Mouse (Mus musculus) small intestine, adult 2 months (tissue): Measurements from ENCODE around the gene Tmeff2. TPM values are rescaled to one million over a fixed set of nuclear protein-coding genes. Genes with fewer than 3 reads are reported as not detected.

Experiments
- H3K27ac ChIP-seq: fragments of 200-500 bp; 2 replicates; pipeline ENCODE4 v1.5.1; 2012; ENCODE audit warnings: low read depth, low read length, control low read depth, inconsistent platforms; ENCODE audit not compliant: insufficient read depth
- H3K27me3 ChIP-seq: fragments of 200-500 bp; 2 replicates; pipeline ENCODE4 v1.6.1; 2012; ENCODE audit warnings: mild to moderate bottlenecking, moderate library complexity, low read length, inconsistent platforms; ENCODE audit not compliant: control insufficient read depth, insufficient read depth
- H3K36me3 ChIP-seq: fragments of 200-500 bp; 2 replicates; pipeline ENCODE4 v1.6.1; 2012; ENCODE audit warnings: mild to moderate bottlenecking, low read length, control low read depth, inconsistent platforms; ENCODE audit not compliant: control insufficient read depth, insufficient read depth
- H3K4me1 ChIP-seq: fragments of 200-500 bp; 2 replicates; pipeline ENCODE4 v1.6.1; 2012; ENCODE audit warnings: low read length, inconsistent platforms, mixed read lengths; ENCODE audit not compliant: control insufficient read depth, insufficient read depth, insufficient read length
- H3K4me3 ChIP-seq: fragments of 200-500 bp; 2 replicates; pipeline ENCODE4 v1.5.1; 2012; ENCODE audit warnings: low read depth, mild to moderate bottlenecking, control low read depth, inconsistent platforms, low read length, moderate library complexity
- CTCF ChIP-seq: fragments of 200-500 bp; IDR thresholded peaks from 2 replicates; pipeline ENCODE4 v1.5.1; 2012; ENCODE audit warnings: low read depth, mild to moderate bottlenecking, control low read depth, inconsistent platforms, low read length, moderate library complexity, mixed read lengths; ENCODE audit not compliant: insufficient replicate concordance, insufficient read length; ENCODE audit errors: extremely low read depth
- POLR2A ChIP-seq: fragments of 200-500 bp; IDR thresholded peaks from 2 replicates; pipeline ENCODE4 v1.6.1; 2012; ENCODE audit warnings: low read depth, mild to moderate bottlenecking, control low read depth, inconsistent platforms, low read length, moderate library complexity
- WGBS: fragments of 180-500 bp; shearing (Covaris S2); methylation state at CpG from one replicate; pipeline ENCODE4 v1.1.7; 2018; 5-methylcytosine and 5-hydroxymethylcytosine counted together
- polyA plus RNA-seq: library from polyadenylated mRNA; depleted of rRNA; stranded (reverse); fragments of >200 nt; gene quantifications from 2 replicates; pipeline ENCODE4 v1.2.3, GENCODE M21; 2012

Tmeff2 gene
- polyA plus RNA-seq, 1 experiment, result 0.22 TPM

DNA sequence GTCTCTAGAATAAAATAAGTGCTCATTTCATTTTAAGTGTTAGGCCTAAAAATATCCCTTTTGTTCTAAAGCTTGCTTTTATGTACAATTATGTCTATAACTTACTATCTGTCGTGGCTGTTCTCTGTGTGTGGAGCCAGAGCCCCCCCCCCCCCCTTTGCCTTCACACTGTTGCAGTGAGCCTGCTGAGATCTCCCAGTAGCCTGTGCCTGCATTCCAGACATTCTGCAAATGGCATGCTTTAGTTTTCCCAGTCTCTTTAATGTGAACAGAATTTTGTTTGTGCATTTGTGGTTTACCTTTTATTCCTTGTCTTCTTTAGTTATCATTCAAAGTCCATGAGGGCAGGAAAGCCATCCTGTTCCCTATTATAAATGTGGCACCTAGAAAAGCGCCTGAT lies 251.6 kb downstream of the Tmeff2 start:
- no peaks in the 10 kb centered on the region for H3K36me3 ChIP-seq
- TF ChIP-seq POLR2A, result no peak
- TF ChIP-seq CTCF, result no peak
- no peaks in the 10 kb centered on the region for H3K4me1 ChIP-seq
- no peak overlapping the region for H3K4me3 ChIP-seq
- no peaks in the 10 kb centered on the region for H3K27me3 ChIP-seq
- WGBS, result 51% methylated on average over 2 of the region's 2 CpGs
- H3K27ac ChIP-seq, result no peak overlapping the region

DNA sequence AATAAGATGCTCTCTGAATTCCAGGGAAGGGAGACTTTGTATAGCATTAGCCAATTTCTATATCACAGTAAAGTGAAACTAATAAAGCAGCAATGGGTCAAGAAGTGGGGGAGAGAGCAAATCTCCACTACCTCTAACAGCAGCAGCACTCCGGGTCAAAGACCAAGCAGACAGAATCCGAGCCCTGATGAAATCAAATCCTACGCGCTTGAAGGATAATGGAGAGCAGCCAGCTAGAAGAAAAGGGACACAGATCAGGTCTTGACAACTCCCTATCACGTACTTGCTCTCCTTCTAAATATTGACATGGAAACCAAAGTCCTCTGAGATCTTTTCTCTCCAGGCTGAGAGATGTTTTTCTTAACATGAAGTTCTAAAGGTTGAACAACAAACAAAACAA lies 252.4 kb downstream of the Tmeff2 start:
- H3K4me1 ChIP-seq, result no peaks in the 10 kb centered on the region
- TF ChIP-seq CTCF (no peak), POLR2A (no peak)
- H3K27ac ChIP-seq, result no peak overlapping the region
- H3K36me3 ChIP-seq, result no peaks in the 10 kb centered on the region
- 37% methylated on average over 5 of the region's 5 CpGs for WGBS
- H3K27me3 ChIP-seq, result no peaks in the 10 kb centered on the region
- H3K4me3 ChIP-seq, result no peak overlapping the region

DNA sequence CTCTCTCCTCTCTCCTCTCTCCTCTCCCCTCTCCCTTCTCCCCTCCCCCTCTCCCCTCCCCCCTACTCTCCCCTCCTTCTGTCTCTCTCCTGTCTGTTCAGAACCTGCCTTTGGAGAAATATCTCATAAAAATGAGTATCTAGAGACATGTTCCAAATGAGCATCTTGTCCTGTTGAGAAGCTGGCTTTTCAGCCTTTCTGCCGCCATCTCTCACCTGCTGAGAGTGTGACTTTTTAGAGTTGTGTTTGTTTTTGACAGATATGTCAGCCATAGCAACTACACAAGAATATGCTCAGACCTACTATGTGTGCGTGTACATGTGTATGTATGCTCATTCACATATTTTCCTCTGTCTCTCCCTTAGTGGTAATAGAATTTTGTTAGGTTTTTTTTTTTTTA lies 283.8 kb downstream of the Tmeff2 start:
- 79% methylated on average over 2 of the region's 2 CpGs for WGBS
- no peak overlapping the region for H3K4me3 ChIP-seq
- no peaks in the 10 kb centered on the region for H3K36me3 ChIP-seq
- H3K27ac ChIP-seq, result no peak overlapping the region
- H3K4me1 ChIP-seq, result no peaks in the 10 kb centered on the region
- TF ChIP-seq CTCF (no peak), POLR2A (no peak)
- no peaks in the 10 kb centered on the region for H3K27me3 ChIP-seq

DNA sequence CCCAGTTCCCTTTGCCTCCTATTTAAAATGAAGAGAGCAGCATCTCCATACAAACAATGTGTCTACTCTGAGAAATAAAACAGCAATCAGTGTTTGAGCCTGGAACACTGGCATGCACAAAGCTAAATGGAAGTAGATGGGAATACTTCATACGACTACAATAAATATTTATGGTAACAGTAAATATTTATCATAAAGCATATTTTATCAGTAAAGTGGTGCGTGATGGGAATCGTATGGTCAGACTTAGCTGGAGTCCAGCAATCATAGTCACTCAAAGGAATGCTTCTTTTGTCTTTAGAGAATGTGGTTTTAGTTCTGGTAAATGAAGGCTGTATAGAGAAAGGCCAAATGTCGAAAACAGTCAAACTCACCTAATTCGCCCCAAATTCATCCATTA lies 288.6 kb downstream of the Tmeff2 start:
- no peak overlapping the region for H3K4me3 ChIP-seq
- H3K4me1 ChIP-seq, result no peaks in the 10 kb centered on the region
- 84% methylated on average over 5 of the region's 5 CpGs for WGBS
- no peaks in the 10 kb centered on the region for H3K36me3 ChIP-seq
- TF ChIP-seq CTCF (no peak), POLR2A (no peak)
- H3K27me3 ChIP-seq, result no peaks in the 10 kb centered on the region
- no peak overlapping the region for H3K27ac ChIP-seq

DNA sequence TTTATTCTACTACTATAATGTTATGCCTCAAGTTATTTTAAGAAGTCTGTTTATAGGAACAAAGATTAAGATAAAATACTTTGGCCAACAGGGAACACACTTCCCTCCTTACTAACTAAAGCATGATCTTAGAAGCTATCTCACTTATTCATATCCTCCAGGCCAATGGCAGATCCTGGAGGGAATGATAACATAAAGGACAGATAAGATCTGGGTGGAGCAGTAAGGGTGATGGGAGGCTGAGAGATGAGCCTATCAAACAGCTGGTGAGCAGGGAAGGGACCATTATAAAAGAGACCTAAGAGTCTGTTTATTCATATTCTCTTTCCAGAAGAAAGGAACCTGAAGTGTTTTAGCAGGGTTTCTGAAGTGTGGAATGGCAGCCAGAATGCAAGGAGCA lies 290.8 kb downstream of the Tmeff2 start:
- no peaks in the 10 kb centered on the region for H3K4me1 ChIP-seq
- TF ChIP-seq CTCF (no peak), POLR2A (no peak)
- H3K36me3 ChIP-seq, result no peaks in the 10 kb centered on the region
- no peak overlapping the region for H3K27ac ChIP-seq
- H3K4me3 ChIP-seq, result no peak overlapping the region
- H3K27me3 ChIP-seq, result no peaks in the 10 kb centered on the region

DNA sequence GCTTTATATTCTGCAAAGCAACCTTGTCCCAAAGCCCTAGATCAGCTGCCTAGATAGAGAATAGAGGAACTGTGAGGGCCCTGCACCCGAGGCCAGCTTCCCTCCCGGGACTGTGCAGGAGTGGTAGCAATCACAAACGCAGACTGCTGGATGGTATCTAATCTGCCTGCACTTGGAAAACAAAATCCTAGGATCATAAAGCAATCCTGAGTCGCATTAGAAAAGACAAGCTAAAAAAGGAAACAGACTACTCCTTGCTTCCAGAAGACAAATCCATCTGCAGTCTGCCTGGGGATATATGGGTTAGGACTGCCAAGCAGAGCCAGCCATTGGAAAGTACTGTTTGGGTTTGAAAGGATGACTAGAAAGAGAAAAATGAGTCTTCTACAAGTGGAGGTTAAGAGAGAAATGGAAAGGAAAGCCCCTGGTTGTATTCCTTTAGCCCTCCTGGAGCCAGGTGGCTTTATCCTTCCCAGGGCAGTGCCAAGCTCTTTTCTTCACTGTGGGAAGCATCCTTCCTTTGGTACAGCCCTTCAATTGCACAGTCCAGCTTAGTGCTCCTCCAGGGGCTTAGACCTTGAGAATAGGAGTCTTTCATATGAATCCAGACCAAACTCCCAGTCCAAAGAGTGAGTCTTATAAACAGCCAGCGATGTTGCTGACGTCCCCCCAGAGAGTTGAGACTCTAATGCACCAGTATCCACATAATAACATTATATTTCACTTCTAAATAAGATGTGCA lies 291.6 kb downstream of the Tmeff2 start:
- no peak overlapping the region for H3K27ac ChIP-seq
- 34% methylated on average over 6 of the region's 6 CpGs for WGBS
- no peaks in the 10 kb centered on the region for H3K36me3 ChIP-seq
- no peaks in the 10 kb centered on the region for H3K27me3 ChIP-seq
- no peaks in the 10 kb centered on the region for H3K4me1 ChIP-seq
- TF ChIP-seq CTCF, result no peak
- TF ChIP-seq POLR2A, result no peak
- no peak overlapping the region for H3K4me3 ChIP-seq

DNA sequence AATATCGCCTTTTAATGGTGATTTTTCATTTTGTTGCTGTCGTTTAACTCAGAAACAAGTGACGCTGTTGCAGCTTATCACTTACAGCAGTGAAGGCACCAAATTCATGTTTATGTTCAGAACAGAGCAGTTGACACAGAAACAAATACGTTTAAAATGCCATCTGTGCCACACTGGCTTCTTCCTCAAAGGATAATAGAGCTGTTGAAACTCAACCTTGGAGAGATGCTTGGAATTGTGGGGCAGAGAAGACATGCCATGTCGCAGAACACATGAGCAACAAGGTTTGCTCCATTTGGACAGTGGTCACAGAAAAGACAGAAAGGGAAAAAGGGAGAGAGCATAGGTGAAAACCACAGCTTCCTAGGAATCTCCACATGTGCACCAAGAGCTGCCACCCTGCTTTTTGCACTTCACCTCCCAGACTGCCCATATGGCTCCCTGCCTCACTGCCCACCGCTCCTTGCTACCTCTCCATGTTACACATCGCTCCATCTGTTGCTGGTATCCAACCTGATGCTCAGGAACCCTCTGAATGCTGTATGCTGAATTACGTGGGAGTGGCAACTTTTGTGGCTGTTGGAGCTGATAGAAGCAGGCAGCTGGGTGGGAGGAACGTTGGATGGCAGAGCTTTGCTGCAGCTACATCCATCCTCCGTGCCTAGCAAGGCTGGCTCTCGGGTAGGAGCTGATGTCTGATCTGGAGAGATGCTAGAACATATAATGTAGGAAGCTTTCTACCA lies 298.8 kb downstream of the Tmeff2 start:
- H3K36me3 ChIP-seq, result no peaks in the 10 kb centered on the region
- no peaks in the 10 kb centered on the region for H3K27me3 ChIP-seq
- TF ChIP-seq CTCF, result no peak
- no peak overlapping the region for H3K4me3 ChIP-seq
- H3K4me1 ChIP-seq, result no peaks in the 10 kb centered on the region
- WGBS, result 79% methylated on average over 11 of the region's 11 CpGs
- no peak overlapping the region for H3K27ac ChIP-seq

DNA sequence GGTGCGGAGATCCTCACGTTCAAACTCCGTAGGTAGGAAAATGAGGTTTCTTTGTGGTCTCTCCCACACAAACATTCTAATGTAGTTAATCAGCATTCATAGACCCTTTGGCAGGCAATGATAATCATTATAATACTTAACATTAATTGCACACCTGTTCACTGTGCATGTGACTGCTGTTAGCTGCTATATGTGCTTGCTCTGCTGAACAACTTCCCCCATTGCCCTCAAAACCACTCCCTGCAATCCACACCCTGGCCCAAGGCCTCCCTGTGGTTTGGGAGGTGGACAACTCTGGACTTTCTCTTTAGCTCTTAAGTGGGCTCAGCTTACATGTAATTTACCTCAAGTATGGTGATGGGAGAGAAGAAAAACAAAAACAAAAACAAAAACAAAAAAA lies 299.5 kb downstream of the Tmeff2 start:
- Histone ChIP-seq H3K36me3 (no peaks in the 10 kb centered on the region), H3K4me3 (no peak overlapping the region), H3K27me3 (no peaks in the 10 kb centered on the region), H3K27ac (no peak overlapping the region), H3K4me1 (no peaks in the 10 kb centered on the region)
- 95% methylated on average over 3 of the region's 3 CpGs for WGBS
- TF ChIP-seq POLR2A, result no peak
- no peak for TF ChIP-seq CTCF
